Mouse (Mus musculus) midbrain, embryonic 12.5 days (tissue): ENCODE results near the gene Wdr19. TPM values are rescaled to one million over a fixed set of nuclear protein-coding genes. Genes with fewer than 3 reads are reported as not detected.
A peak's percentile ranks its signal among the peaks of the same experiment; 100 is the strongest.

ENCODE experiments used
- ATAC-seq: fragments of 200-750 bp; cut with Nextera tagmentation; 2 replicates; pipeline ENCODE4 v1.8.0; 2017; ENCODE audit warnings: low read depth, moderate TSS enrichment, moderate library complexity; ENCODE audit not compliant: low FRiP score
- H3K27ac ChIP-seq: fragments of 300-500 bp; sonication (generic); replicated peaks from 2 replicates; pipeline ENCODE4 v1.5.1; 2016; ENCODE audit warnings: mild to moderate bottlenecking
- H3K27me3 ChIP-seq: fragments of 300-500 bp; sonication (generic); 2 replicates; pipeline ENCODE4 v1.6.1; 2016; ENCODE audit warnings: mild to moderate bottlenecking
- H3K36me3 ChIP-seq: fragments of 300-500 bp; sonication (generic); 2 replicates; pipeline ENCODE4 v1.6.1; 2016
- H3K4me1 ChIP-seq: fragments of 300-500 bp; sonication (generic); 2 replicates; pipeline ENCODE4 v1.6.1; 2016
- H3K4me2 ChIP-seq: fragments of 300-500 bp; sonication (generic); replicated peaks from 2 replicates; pipeline ENCODE4 v1.6.1; 2016; ENCODE audit warnings: mild to moderate bottlenecking, moderate library complexity
- H3K4me3 ChIP-seq: fragments of 300-500 bp; sonication (generic); 2 replicates; pipeline ENCODE4 v1.5.1; 2016; ENCODE audit warnings: mild to moderate bottlenecking
- H3K9ac ChIP-seq: fragments of 300-500 bp; sonication (generic); replicated peaks from 2 replicates; pipeline ENCODE4 v1.6.1; 2016; ENCODE audit warnings: mild to moderate bottlenecking, moderate library complexity
- H3K9me3 ChIP-seq: fragments of 300-500 bp; sonication (generic); 2 replicates; pipeline ENCODE4 v1.6.1; 2016; ENCODE audit warnings: mild to moderate bottlenecking
- WGBS: fragments of 180-500 bp; shearing (Covaris S2); methylation state at CpG from one replicate; pipeline ENCODE4 v1.1.7; 2016; 5-methylcytosine and 5-hydroxymethylcytosine counted together
- polyA plus RNA-seq: library from polyadenylated mRNA; unstranded; fragments of >200 nt; fragmentation: Nextera tagmentation; extraction: Ambion mirVana; gene quantifications from 2 replicates; pipeline ENCODE4 v1.2.1, GENCODE M21; 2016

The Wdr19 gene
- polyA plus RNA-seq, 1 experiment from 2014 or later: 16.6 TPM

GRCm38 (mm10) chr5:65170206-65170605 lies 29.3 kb upstream of the Wdr19 start:
- Histone ChIP-seq H3K4me3 (no peak overlapping the region), H3K9me3 (no peaks in the 10 kb centered on the region), H3K4me1 (no peaks in the 10 kb centered on the region), H3K27me3 (no peaks in the 10 kb centered on the region), H3K27ac (no peak overlapping the region), H3K36me3 (peaks cover 7% of the 10 kb centered on the region; the same call in 1 of the 2 replicates), H3K4me2 (no peak overlapping the region), H3K9ac (no peak overlapping the region)
- ATAC-seq: no peak
- 87% methylated on average over 9 of the region's 9 CpGs for WGBS

DNA sequence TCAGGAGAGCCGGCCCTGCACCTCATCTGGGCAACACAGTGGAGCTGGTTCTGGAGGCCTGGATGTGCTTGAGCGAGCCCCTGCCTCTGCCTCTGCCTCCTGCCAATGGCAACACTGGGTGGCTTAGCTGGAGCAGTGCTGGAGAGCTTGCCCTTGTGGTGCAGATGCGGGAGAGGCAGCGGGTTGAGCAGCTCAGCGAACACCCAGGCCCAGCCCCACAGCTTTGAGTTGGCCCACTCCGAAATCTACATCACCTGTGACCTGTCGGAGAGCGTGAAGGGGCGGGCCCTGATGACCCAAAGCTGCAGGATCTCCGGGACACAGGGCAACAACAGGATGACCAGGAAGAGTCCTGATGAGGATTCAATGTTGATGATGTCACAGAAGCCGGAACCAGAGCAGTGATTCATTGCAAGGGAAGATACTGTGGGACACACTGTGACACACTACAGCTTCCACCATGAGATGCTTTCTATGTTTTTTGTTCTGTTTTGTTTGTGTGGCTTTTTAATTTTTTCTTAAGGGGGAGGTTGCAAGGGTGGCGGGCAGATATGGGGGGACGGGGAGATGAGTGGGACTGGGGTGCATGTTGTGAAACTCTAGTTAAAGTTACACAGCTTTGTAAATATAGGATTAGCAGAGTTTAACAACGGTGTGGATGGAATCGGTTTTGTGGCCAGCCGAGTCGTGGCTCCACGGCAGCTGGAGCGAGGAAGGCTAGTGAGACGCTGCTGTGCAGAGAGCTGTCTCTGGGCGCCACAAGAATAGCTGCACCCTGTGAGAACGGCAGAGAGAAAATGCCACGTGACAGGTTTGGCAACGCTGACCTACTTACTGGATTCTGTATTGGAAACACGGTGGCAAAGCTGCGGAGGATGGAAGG lies 24.2 kb upstream of the Wdr19 start:
- ATAC-seq: peak; percentile 66; the same call in 1 of the 2 replicates
- no peaks in the 10 kb centered on the region for H3K36me3 ChIP-seq
- H3K27ac ChIP-seq: 0 out of 2 replicates have a peak overlapping the region, but pooled peaks have one; percentile 31
- no peaks in the 10 kb centered on the region for H3K9me3 ChIP-seq
- H3K4me1 ChIP-seq: no peaks in the 10 kb centered on the region; the same call in none of the 2 replicates
- no peak overlapping the region for H3K4me3 ChIP-seq
- 62% methylated on average over 26 of the region's 26 CpGs for WGBS
- H3K27me3 ChIP-seq: no peaks in the 10 kb centered on the region
- H3K9ac ChIP-seq: no peak overlapping the region
- H3K4me2 ChIP-seq: peak overlapping the region; percentile 25

GRCm38 (mm10) chr5:65175918-65176484 lies 23.5 kb upstream of the Wdr19 start:
- WGBS: 65% methylated on average over 13 of the region's 13 CpGs
- no peak overlapping the region for H3K9ac ChIP-seq
- no peaks in the 10 kb centered on the region for H3K9me3 ChIP-seq
- no peaks in the 10 kb centered on the region for H3K27me3 ChIP-seq
- peak overlapping the region; percentile 25 for H3K4me2 ChIP-seq
- ATAC-seq: peak; percentile 65; the same call in 1 of the 2 replicates
- H3K4me1 ChIP-seq: peaks cover 2% of the 10 kb centered on the region
- no peaks in the 10 kb centered on the region for H3K36me3 ChIP-seq
- H3K4me3 ChIP-seq: no peak overlapping the region
- H3K27ac ChIP-seq: 0 out of 2 replicates have a peak overlapping the region, but pooled peaks have one; percentile 31

GRCm38 (mm10) chr5:65177026-65177514 lies 22.4 kb upstream of the Wdr19 start:
- WGBS: 73% methylated on average over 11 of the region's 11 CpGs
- H3K27me3 ChIP-seq: no peaks in the 10 kb centered on the region
- H3K4me1 ChIP-seq: peaks cover 8% of the 10 kb centered on the region
- no peak overlapping the region for H3K4me3 ChIP-seq
- no peak for ATAC-seq
- H3K27ac ChIP-seq: no peak overlapping the region
- no peaks in the 10 kb centered on the region for H3K9me3 ChIP-seq
- H3K4me2 ChIP-seq: no peak overlapping the region
- H3K36me3 ChIP-seq: no peaks in the 10 kb centered on the region
- no peak overlapping the region for H3K9ac ChIP-seq

- H3K36me3 ChIP-seq: no peaks in the 10 kb centered on the region
- H3K4me2 ChIP-seq: no peak overlapping the region
These were observed 21.0 kb upstream of the Wdr19 start for GRCm38 (mm10) chr5:65178477-65178876.

GRCm38 (mm10) chr5:65181160-65181793 lies 18.2 kb upstream of the Wdr19 start:
- H3K4me1 ChIP-seq: peaks cover 8% of the 10 kb centered on the region
- no peaks in the 10 kb centered on the region for H3K27me3 ChIP-seq
- no peaks in the 10 kb centered on the region for H3K9me3 ChIP-seq
- ATAC-seq: no peak
- H3K9ac ChIP-seq: no peak overlapping the region
- H3K4me2 ChIP-seq: no peak overlapping the region
- 0 out of 2 replicates have a peak overlapping the region, but pooled peaks have one; percentile 30 for H3K27ac ChIP-seq
- H3K36me3 ChIP-seq: no peaks in the 10 kb centered on the region
- WGBS: 78% methylated on average over 21 of the region's 21 CpGs
- no peak overlapping the region for H3K4me3 ChIP-seq

More at GRCm38 (mm10) chr5:65178477-65178876, 21.0 kb upstream of the Wdr19 start:
- 95% methylated on average over 9 of the region's 9 CpGs for WGBS
- no peak for ATAC-seq
- H3K4me1 ChIP-seq: peaks cover 8% of the 10 kb centered on the region
- no peak overlapping the region for H3K9ac ChIP-seq
- H3K27ac ChIP-seq: no peak overlapping the region
- H3K4me3 ChIP-seq: no peak overlapping the region
- H3K27me3 ChIP-seq: no peaks in the 10 kb centered on the region
- no peaks in the 10 kb centered on the region for H3K9me3 ChIP-seq

DNA sequence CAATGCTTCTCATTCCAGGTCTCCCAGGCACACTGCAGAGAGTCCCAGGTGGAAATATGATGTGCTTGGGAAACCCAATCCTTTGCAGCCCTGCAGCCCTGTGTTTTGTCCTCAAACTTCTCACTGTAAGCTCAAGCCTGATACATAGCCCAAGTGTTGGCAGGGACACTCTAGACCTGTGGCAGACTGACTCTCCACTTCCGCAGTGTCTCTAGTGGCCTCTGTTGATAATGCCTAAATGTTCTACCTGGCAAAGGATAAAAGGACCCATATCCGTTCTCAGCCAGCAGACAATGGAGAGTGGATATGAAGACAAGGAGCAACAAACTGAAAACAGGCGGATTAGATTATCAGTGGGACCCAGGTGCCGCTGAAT lies 17.7 kb upstream of the Wdr19 start:
- no peak overlapping the region for H3K4me3 ChIP-seq
- H3K4me2 ChIP-seq: no peak overlapping the region
- H3K4me1 ChIP-seq: peaks cover 8% of the 10 kb centered on the region; the same call in 1 of the 2 replicates
- no peak overlapping the region; the same call in 1 of the 2 replicates for H3K27ac ChIP-seq
- H3K27me3 ChIP-seq: no peaks in the 10 kb centered on the region
- 77% methylated on average over 4 of the region's 4 CpGs for WGBS
- no peaks in the 10 kb centered on the region for H3K36me3 ChIP-seq
- ATAC-seq: no peak
- H3K9me3 ChIP-seq: no peaks in the 10 kb centered on the region
- H3K9ac ChIP-seq: no peak overlapping the region

GRCm38 (mm10) chr5:65182268-65182667 lies 17.2 kb upstream of the Wdr19 start:
- no peak overlapping the region for H3K9ac ChIP-seq
- no peaks in the 10 kb centered on the region for H3K27me3 ChIP-seq
- peaks cover 8% of the 10 kb centered on the region; the same call in 1 of the 2 replicates for H3K4me1 ChIP-seq
- no peak overlapping the region for H3K4me3 ChIP-seq
- H3K27ac ChIP-seq: no peak overlapping the region
- H3K4me2 ChIP-seq: no peak overlapping the region
- no peaks in the 10 kb centered on the region for H3K36me3 ChIP-seq
- 73% methylated on average over 1 of the region's 1 CpGs for WGBS
- ATAC-seq: no peak
- no peaks in the 10 kb centered on the region for H3K9me3 ChIP-seq

GRCm38 (mm10) chr5:65191601-65192000 lies 7.9 kb upstream of the Wdr19 start:
- Histone ChIP-seq H3K4me3 (no peak overlapping the region), H3K4me1 (no peaks in the 10 kb centered on the region), H3K9me3 (peaks cover 5% of the 10 kb centered on the region), H3K27ac (no peak overlapping the region), H3K9ac (no peak overlapping the region), H3K36me3 (no peaks in the 10 kb centered on the region), H3K4me2 (no peak overlapping the region), H3K27me3 (no peaks in the 10 kb centered on the region)
- 89% methylated on average over 5 of the region's 5 CpGs for WGBS
- ATAC-seq: no peak

DNA sequence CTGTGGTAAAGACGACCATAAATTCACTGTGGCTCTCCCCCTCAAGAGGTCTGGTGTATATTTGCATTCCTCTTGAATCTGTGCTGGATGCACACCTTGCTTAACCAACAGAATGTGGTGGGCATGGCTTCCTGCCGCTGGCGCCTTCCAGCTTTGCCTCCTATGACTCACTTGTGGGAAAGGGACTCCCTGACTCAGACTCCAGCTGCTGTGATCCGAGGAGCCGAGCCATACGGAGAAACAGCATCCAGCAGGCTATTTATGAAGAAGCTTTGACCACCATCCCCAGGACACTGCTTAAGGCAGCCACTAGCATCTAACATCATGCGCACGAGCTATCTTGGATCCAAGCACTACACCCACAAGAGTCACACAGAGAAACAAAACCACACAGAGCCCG lies 5.1 kb upstream of the Wdr19 start:
- no peak for ATAC-seq
- no peak overlapping the region for H3K4me3 ChIP-seq
- peaks cover 2% of the 10 kb centered on the region; the same call in 1 of the 2 replicates for H3K4me1 ChIP-seq
- no peak overlapping the region for H3K9ac ChIP-seq
- H3K9me3 ChIP-seq: peaks cover 5% of the 10 kb centered on the region
- H3K36me3 ChIP-seq: no peaks in the 10 kb centered on the region
- no peak overlapping the region for H3K4me2 ChIP-seq
- 0 out of 2 replicates have a peak, but pooled peaks cover 3% of the 10 kb centered on the region for H3K27me3 ChIP-seq
- no peak overlapping the region for H3K27ac ChIP-seq
- WGBS: 93% methylated on average over 9 of the region's 9 CpGs

GRCm38 (mm10) chr5:65204726-65205125 lies 5.2 kb downstream of the Wdr19 start:
- Histone ChIP-seq H3K4me1 (peaks cover 8% of the 10 kb centered on the region), H3K36me3 (peaks cover 18% of the 10 kb centered on the region; the same call in 1 of the 2 replicates), H3K9me3 (no peaks in the 10 kb centered on the region), H3K27ac (no peak overlapping the region), H3K4me2 (no peak overlapping the region), H3K27me3 (no peaks in the 10 kb centered on the region), H3K9ac (no peak overlapping the region), H3K4me3 (no peak overlapping the region)
- ATAC-seq: no peak
- WGBS: 86% methylated on average over 2 of the region's 2 CpGs

DNA sequence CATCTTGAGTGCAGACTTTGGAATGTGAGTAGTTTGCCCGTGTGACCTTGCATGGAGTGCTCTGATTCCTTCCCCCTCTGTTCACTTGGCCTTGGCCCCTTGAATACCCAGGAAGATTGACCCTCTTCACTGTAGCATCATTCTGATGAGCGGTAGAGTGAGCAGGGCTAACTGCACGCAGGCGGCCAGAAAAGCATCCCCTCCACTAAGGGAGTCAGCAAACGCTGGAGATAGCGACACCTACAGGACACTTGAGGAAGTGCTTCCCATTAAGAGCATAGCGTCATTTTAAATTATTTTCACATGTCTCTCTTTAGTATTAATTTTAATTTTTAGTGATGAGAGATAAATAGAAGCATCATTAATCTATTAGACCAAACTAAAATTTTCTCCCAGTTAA lies 13.8 kb downstream of the Wdr19 start:
- H3K9me3 ChIP-seq: no peaks in the 10 kb centered on the region
- no peak overlapping the region for H3K27ac ChIP-seq
- H3K4me3 ChIP-seq: no peak overlapping the region
- no peaks in the 10 kb centered on the region for H3K36me3 ChIP-seq
- no peaks in the 10 kb centered on the region for H3K4me1 ChIP-seq
- ATAC-seq: no peak
- H3K27me3 ChIP-seq: no peaks in the 10 kb centered on the region
- no peak overlapping the region for H3K4me2 ChIP-seq
- no peak overlapping the region for H3K9ac ChIP-seq
- 19% methylated on average over 7 of the region's 7 CpGs for WGBS
